Mouse (Mus musculus): ENCODE data around the gene Adgrl3.

Adgrl3 gene

GRCm38 (mm10) chr5:81019590-81020254 lies at the start of gene Adgrl3:
Gene Adgrl3 (plus strand): TSS chr5:81020138.
- DNase-seq = peak; percentile 88

- no peak for DNase-seq
Observed at GRCm38 (mm10) chr5:81019166-81019565, 772 bp upstream of the Adgrl3 start.

GRCm38 (mm10) chr5:81020281-81021005 lies 505 bp downstream of the Adgrl3 start:
- peak; percentile 53 to 65 for DNase-seq

- DNase-seq = no peak
Observed at GRCm38 (mm10) chr5:81021006-81021320, 1.0 kb downstream of the Adgrl3 start.

GRCm38 (mm10) chr5:81021331-81021863 lies 1.5 kb downstream of the Adgrl3 start:
- peak; percentile 55 to 67 for DNase-seq

GRCm38 (mm10) chr5:81021864-81022305 lies 1.9 kb downstream of the Adgrl3 start:
- peak; percentile 52 to 66 for DNase-seq

- peak; percentile 47 to 62 for DNase-seq
Observed at GRCm38 (mm10) chr5:81022306-81023071, 2.6 kb downstream of the Adgrl3 start.

- peak in 1 of 2 experiments; percentile 19 for DNase-seq
Observed at GRCm38 (mm10) chr5:81023923-81024715, 4.2 kb downstream of the Adgrl3 start.

- no peak for DNase-seq
Observed at GRCm38 (mm10) chr5:81028875-81029274, 8.9 kb downstream of the Adgrl3 start.

DNA sequence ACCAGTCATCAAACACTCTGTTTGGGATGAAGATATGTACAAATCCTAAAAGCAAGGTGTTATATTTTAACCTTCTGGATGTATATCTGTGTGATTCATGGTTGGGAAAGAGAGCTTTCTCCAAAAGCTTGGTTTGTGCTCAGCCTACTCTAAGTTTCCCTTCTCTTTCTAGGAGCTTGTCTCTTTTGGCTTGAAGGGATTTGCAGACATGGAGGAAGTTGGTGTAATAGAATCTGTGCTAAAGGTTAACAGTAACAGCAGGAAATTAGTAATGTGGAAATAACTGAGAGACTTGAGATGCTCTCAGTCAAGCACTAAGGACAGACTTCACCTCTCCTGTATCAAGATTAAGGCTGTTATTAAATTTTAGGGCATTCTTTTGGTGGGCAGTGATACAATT lies 17.2 kb downstream of the Adgrl3 start:
- no peak for DNase-seq

- no peak for DNase-seq
Observed at GRCm38 (mm10) chr5:81043875-81044274, 23.9 kb downstream of the Adgrl3 start.

- DNase-seq = no peak
Observed at GRCm38 (mm10) chr5:81046128-81046527, 26.2 kb downstream of the Adgrl3 start.

- DNase-seq = no peak
Observed at GRCm38 (mm10) chr5:81054628-81055027, 34.7 kb downstream of the Adgrl3 start.

GRCm38 (mm10) chr5:81055253-81055652 lies 35.3 kb downstream of the Adgrl3 start:
- DNase-seq = no peak

- no peak for DNase-seq
Observed at GRCm38 (mm10) chr5:81058122-81058521, 38.2 kb downstream of the Adgrl3 start.

DNA sequence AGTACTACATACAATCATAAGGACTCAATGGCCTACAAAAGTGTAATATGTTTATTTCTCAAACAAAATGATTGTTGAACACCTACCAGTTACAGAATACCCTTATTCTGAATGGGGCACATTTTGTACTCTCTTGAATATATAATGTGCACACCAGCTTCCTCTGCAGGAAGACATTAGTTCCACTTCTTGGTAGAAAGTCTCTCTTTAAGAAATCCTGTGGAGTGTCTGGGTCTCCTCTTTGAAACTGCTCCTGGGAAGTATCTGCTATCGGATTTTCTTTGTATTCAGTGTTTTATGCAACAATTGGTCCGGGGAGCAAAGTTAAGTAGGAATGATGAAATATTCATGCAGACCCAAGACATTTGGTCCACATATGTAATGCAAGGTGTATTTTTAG lies 41.0 kb downstream of the Adgrl3 start:
- DNase-seq = no peak

GRCm38 (mm10) chr5:81061386-81061785 lies 41.4 kb downstream of the Adgrl3 start:
- DNase-seq = no peak

DNA sequence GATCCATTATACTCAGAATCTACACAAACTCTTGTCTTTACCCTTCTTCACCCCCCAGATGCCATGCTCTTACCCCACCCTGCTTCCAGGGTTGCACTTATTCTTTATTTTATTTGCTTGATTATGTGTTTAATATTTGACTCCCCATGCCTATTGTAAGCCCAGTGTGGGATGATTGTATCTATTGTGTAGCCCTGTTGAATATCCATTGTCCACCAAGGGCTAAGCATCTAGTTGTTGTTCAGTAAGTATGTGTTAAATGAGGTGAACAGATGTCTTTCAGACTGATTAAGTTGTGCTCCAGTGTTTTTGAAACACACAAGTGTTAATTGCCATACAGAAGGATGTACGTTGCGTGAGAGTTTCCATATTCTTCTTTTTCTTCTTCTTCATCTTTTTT lies 44.1 kb downstream of the Adgrl3 start:
- no peak for DNase-seq

DNA sequence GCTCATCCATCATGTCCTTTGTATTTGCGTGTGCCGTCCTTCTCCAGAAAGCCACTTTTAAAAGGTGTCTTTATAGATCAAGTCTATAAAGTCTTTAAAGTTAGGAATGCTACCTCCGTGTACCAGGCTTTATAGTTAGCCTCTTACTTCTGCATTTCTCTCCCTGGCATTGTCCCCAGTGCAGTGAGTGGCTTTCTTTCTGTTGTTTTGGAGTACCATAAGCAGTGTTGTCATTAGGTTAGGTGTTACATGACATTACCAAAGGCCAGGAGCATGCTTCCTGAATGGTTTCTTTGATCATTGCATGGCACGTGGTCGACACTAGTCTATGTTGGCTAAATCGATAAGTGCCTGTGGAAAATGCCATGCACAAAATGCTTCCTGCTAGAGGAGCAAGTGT lies 48.2 kb downstream of the Adgrl3 start:
- DNase-seq = no peak

DNA sequence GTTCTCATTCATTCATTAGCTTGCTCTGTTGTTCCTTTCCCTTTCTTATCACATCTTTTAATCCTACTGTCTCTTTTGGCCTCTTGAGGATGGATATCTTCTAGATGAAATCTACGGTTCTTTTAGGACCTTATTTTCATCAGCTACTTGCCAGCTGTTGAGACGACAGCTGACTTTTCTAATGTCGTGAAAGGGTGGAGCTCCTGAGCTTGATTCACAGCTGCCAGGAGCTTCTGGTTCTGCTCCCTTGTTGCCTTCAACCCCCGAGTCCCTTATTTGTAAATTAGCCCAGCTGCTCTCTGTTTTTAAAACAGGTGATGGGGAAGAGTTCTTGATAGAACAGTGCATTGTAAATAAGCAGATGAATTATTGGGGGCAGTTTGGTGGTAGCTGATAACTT lies 48.9 kb downstream of the Adgrl3 start:
- DNase-seq = no peak

DNA sequence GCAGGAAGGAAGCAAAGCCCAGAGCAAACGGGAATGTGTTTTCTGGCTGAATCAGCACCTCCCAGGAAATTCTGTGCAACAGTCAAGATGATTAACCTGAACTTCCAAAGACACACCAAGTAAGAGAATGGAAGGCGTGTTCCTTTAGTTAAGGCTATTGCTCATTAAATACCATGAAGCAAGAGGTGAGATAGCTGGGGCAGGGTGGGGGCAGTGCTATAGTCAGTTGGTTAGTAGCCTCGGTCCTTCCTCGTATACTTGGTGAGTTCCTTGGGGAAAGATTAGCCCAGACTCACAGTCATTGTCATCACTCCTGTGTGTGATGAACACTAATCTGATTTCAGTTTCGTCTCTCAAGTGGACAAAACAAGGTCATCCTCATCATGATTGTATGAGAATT lies 53.0 kb downstream of the Adgrl3 start:
- no peak for DNase-seq

DNA sequence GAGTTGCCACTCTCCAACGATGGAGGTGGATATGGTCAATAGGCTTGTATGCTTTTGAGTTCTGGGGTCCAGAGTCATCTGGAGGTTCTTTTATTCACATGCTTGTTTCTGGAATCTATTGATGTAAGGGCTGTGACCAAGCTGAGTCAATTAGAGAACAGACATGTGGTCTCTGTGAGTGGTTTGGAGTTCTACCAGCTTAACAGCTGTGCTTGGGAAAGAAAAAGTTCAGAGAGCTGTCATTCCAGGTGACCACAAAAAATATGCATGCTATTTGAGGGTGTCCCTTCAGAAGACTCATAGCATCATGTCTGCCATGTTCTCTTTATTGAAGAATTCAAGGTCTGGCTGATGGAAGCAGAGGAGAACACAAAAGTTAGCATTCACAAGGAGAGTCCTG lies 53.9 kb downstream of the Adgrl3 start:
- DNase-seq = no peak

GRCm38 (mm10) chr5:81076377-81076776 lies 56.4 kb downstream of the Adgrl3 start:
- DNase-seq = no peak

All from cerebellum, postnatal 36 days (tissue).